Mouse (Mus musculus): Measurements from ENCODE around the gene Id3. TPM values are rescaled to one million over a fixed set of nuclear protein-coding genes. Genes with fewer than 3 reads are reported as not detected.
A peak's percentile ranks its signal among the peaks of the same experiment; 100 is the strongest.

Gene Id3
- polyA plus RNA-seq, 1 experiment from 2014 or later: 404 TPM

DNA sequence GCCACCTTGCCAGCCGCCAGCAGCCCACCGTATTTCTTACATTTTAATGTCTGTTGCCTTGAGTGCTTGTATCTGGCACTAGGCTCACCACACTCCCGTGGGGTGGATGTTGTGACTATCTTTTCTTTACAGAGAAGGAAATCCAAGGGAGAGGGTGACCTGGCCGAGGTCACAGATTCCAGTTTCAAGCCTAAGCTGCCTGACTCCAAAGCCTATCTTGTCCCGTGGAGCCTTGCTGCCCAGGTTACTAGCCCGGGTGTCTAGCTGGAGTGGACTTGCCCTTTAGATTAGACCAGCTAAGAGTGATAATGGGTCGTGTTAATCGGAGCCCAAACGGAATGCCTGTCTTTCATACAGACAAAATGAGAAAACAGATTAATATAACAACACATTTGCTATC, 9.5 kb upstream of the Id3 start:
- no peak for ATAC-seq (ENCODE audit: low read depth)
- H3K36me3 ChIP-seq (ENCODE audit: control insufficient read depth, insufficient read depth, low read length): no peaks in the 10 kb centered on the region
- WGBS: 25% methylated on average over 9 of the region's 9 CpGs
- H3K9ac ChIP-seq (ENCODE audit: low read depth, low read length): peak overlapping the region; percentile 75
- peak overlapping the region; percentile 43 for H3K4me3 ChIP-seq (ENCODE audit: low read depth, low read length)
- DNase-seq (ENCODE audit: low spot score): no peak
- H3K9me3 ChIP-seq (ENCODE audit: control insufficient read depth, low read length): no peaks in the 10 kb centered on the region
- H3K4me1 ChIP-seq (ENCODE audit: control insufficient read depth, insufficient read depth, low read length): peaks cover 32% of the 10 kb centered on the region
- peak overlapping the region; percentile 99 for H3K27ac ChIP-seq (replicated peaks; ENCODE audit: low read depth, low read length)
- H3K4me2 ChIP-seq (ENCODE audit: low read depth, low read length): peak overlapping the region; percentile 74
- H3K27me3 ChIP-seq (replicated peaks; ENCODE audit: control insufficient read depth, insufficient read depth, low read length): no peaks in the 10 kb centered on the region

DNA sequence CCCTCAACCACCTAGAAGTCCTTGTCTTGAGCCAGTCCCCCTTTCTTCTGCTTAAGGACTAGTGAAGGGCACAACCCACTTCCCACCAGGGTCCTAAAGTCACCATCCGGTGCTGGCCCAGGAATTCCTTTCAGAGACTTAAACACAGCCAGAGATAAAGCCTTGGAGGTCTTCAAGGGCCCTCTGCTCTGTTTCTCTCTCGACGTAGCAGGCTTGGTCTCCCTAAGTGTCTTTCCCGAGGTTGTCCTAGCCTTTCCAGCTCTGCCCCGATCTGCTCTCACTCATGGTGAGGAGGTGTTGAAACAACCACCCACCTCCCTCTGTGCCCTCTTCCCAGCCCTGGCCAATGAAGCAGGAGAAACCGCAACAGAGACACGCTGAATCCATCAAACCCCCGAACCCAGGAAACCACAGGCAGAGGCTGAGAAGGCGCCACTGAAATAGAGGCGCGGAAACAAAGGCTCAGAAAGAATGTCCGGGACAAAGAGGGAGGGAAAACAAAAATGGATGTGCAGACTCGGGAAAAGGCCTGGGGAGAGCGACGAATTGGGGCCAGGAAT, 8.8 kb upstream of the Id3 start:
- no peaks in the 10 kb centered on the region for H3K27me3 ChIP-seq (replicated peaks; ENCODE audit: control insufficient read depth, insufficient read depth, low read length)
- H3K4me1 ChIP-seq (ENCODE audit: control insufficient read depth, insufficient read depth, low read length): peaks cover 39% of the 10 kb centered on the region
- no peaks in the 10 kb centered on the region for H3K9me3 ChIP-seq (ENCODE audit: control insufficient read depth, low read length)
- H3K27ac ChIP-seq (replicated peaks; ENCODE audit: low read depth, low read length): peak overlapping the region; percentile 99
- H3K4me2 ChIP-seq (ENCODE audit: low read depth, low read length): peak overlapping the region; percentile 74
- peak; percentile 51 for ATAC-seq (ENCODE audit: low read depth)
- 1% methylated on average over 15 of the region's 15 CpGs for WGBS
- H3K4me3 ChIP-seq (ENCODE audit: low read depth, low read length): peak overlapping the region; percentile 43
- H3K36me3 ChIP-seq (ENCODE audit: control insufficient read depth, insufficient read depth, low read length): no peaks in the 10 kb centered on the region
- peak overlapping the region; percentile 75 for H3K9ac ChIP-seq (ENCODE audit: low read depth, low read length)
- peak; percentile 66 for DNase-seq (ENCODE audit: low spot score)

DNA sequence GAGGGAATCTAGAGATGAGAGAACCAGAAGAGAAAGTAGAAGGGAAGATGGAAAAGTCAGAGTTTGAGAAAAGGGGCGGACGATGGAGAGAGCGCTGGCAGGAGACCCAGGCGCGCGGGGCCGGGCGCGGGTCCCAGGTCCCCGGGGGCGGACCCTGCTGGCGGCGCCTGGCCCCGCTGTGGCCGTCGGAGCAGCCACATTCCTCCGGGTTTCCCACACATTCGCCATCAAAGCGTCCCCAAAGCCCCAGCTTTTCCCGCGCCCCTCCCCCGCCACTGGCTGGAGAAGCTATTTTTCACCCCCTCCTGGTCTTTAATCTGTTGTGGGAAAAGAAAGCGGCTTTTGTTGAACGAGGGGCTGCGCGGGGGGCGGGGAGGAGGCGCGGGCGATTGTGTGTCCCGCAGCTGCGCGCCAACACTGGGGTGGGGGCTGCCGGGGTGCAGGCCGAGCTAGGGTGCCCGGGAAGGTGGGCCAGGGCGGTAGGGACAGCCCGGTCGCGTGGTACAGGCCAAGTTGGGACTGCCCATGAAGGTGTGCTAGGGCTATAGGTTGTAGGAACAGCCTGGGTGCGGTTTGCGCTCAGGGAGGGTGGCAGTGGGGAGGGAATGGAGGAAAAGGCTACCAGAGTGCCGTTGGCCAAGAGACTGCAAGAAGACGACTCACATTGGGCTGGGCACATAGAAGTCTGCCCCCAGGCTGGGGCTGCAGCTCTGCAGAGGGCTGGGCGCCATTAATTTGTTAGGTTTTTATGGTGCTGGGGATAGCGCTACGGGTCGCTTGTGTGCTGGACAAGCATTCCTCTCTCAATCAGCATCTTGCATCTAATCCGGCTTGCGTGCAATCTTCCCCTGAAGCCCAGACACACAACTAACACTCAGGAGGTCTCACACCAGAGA, 8.1 kb upstream of the Id3 start:
- Histone ChIP-seq H3K4me3 (ENCODE audit: low read depth, low read length) (peak overlapping the region; percentile 43), H3K36me3 (ENCODE audit: control insufficient read depth, insufficient read depth, low read length) (no peaks in the 10 kb centered on the region), H3K27me3 (replicated peaks; ENCODE audit: control insufficient read depth, insufficient read depth, low read length) (no peaks in the 10 kb centered on the region), H3K9ac (ENCODE audit: low read depth, low read length) (peak overlapping the region; percentile 75), H3K4me2 (ENCODE audit: low read depth, low read length) (peak overlapping the region; percentile 74), H3K27ac (replicated peaks; ENCODE audit: low read depth, low read length) (peak overlapping the region; percentile 99), H3K9me3 (ENCODE audit: control insufficient read depth, low read length) (no peaks in the 10 kb centered on the region), H3K4me1 (ENCODE audit: control insufficient read depth, insufficient read depth, low read length) (peaks cover 43% of the 10 kb centered on the region)
- WGBS: 3% methylated on average over 23 of the region's 50 CpGs
- DNase-seq (ENCODE audit: low spot score) (peak; percentile 92), ATAC-seq (ENCODE audit: low read depth) (peak; percentile 80)

DNA sequence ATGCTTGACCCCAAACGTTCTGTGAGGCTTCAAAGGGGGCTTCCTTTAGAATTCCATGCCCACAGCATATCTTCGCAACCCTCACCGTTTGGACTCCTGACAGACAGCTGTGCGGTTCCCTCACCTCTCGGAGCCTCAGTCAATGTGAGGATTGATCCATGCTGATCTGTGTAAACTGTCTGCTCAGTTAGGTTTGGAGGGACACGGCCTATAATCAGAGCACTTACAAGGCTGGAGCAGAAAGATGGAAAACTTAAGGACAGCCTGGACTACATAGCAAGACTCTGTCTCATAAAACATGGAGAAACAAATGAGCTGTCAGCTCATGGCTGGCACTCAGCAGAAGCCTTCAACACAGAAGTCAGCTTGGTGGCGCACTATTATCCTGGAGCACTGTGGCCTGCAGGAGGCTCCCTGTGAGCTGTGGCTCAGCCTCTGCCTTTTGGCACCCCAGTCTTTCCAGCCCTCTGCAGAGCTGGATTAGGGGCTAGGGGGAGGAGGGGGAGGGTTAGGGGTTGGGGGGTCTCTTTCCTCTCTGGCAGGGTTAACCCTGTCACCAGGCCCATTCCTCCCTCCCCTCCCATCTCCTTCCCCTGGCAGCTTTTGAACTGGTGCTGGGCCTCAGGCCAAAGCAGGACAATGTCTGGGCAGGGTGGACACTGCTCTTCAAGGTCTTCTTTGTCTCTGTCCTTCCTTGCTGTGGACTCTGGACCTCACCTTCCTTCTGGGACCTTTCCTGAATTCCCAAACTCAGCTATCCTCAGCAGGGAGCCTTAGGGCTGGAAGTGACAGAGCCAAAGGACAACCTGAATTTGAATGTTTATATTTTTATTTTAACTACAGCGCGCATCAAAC, 7.2 kb upstream of the Id3 start:
- peak overlapping the region; percentile 75; the same call in 1 of the 2 replicates for H3K9ac ChIP-seq (ENCODE audit: low read depth, low read length)
- no peak overlapping the region for H3K4me3 ChIP-seq (ENCODE audit: low read depth, low read length)
- 31% methylated on average over 9 of the region's 9 CpGs for WGBS

DNA sequence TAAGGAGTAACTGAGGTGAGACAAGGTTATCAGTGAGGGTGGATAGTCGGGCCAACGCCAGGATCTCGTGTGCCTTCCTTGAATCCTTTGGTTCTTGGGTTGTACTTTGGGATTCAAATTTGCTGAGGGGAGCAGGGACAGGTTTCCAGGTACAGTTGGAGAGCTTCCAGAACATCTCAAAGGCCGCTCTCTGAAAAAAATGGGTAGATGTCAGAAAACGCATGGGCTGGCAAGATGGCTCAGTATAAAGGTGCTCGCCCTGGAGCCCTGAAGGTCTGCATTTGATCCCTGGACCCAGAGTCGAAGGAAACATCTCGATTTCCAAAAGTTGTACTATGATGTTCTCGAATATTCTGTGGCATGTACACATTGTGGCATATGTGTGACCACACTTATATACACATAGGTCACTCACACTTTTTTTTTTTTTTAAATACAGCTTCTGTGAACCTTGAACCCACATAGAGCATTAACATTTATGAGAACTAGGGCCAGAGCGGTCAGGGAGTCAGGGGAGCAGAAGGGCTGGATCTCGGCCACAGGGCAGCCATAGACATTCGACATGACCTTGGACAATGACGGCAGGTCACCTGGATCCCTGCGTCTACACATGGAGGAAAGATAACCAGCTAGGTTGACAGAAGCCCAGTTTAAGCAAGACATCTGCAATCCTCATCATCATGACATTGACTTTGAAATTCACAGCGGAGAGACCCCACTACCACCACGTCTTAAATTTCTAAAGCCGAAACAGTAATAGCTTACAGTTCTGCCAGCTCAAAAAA, 3.8 kb upstream of the Id3 start:
- H3K9me3 ChIP-seq (ENCODE audit: control insufficient read depth, low read length): no peaks in the 10 kb centered on the region
- peak overlapping the region; percentile 14 for H3K4me3 ChIP-seq (ENCODE audit: low read depth, low read length)
- H3K27ac ChIP-seq (replicated peaks; ENCODE audit: low read depth, low read length): peak overlapping the region; percentile 97
- no peaks in the 10 kb centered on the region for H3K27me3 ChIP-seq (replicated peaks; ENCODE audit: control insufficient read depth, insufficient read depth, low read length)
- DNase-seq (ENCODE audit: low spot score) (peak; percentile 42), ATAC-seq (ENCODE audit: low read depth) (no peak)
- H3K4me1 ChIP-seq (ENCODE audit: control insufficient read depth, insufficient read depth, low read length): peaks cover 53% of the 10 kb centered on the region
- no peaks in the 10 kb centered on the region for H3K36me3 ChIP-seq (ENCODE audit: control insufficient read depth, insufficient read depth, low read length)
- WGBS: 46% methylated on average over 17 of the region's 17 CpGs
- peak overlapping the region; percentile 45 for H3K4me2 ChIP-seq (ENCODE audit: low read depth, low read length)
- peak overlapping the region; percentile 34 for H3K9ac ChIP-seq (ENCODE audit: low read depth, low read length)

More for the DNA sequence above, 7.2 kb upstream of the Id3 start:
- peak overlapping the region; percentile 74 for H3K4me2 ChIP-seq (ENCODE audit: low read depth, low read length)
- no peaks in the 10 kb centered on the region for H3K9me3 ChIP-seq (ENCODE audit: control insufficient read depth, low read length)
- H3K27ac ChIP-seq (replicated peaks; ENCODE audit: low read depth, low read length): peak overlapping the region; percentile 99
- DNase-seq (ENCODE audit: low spot score): peak; percentile 68
- H3K4me1 ChIP-seq (ENCODE audit: control insufficient read depth, insufficient read depth, low read length): peaks cover 48% of the 10 kb centered on the region
- H3K36me3 ChIP-seq (ENCODE audit: control insufficient read depth, insufficient read depth, low read length): no peaks in the 10 kb centered on the region
- ATAC-seq (ENCODE audit: low read depth): no peak
- no peaks in the 10 kb centered on the region for H3K27me3 ChIP-seq (replicated peaks; ENCODE audit: control insufficient read depth, insufficient read depth, low read length)

DNA sequence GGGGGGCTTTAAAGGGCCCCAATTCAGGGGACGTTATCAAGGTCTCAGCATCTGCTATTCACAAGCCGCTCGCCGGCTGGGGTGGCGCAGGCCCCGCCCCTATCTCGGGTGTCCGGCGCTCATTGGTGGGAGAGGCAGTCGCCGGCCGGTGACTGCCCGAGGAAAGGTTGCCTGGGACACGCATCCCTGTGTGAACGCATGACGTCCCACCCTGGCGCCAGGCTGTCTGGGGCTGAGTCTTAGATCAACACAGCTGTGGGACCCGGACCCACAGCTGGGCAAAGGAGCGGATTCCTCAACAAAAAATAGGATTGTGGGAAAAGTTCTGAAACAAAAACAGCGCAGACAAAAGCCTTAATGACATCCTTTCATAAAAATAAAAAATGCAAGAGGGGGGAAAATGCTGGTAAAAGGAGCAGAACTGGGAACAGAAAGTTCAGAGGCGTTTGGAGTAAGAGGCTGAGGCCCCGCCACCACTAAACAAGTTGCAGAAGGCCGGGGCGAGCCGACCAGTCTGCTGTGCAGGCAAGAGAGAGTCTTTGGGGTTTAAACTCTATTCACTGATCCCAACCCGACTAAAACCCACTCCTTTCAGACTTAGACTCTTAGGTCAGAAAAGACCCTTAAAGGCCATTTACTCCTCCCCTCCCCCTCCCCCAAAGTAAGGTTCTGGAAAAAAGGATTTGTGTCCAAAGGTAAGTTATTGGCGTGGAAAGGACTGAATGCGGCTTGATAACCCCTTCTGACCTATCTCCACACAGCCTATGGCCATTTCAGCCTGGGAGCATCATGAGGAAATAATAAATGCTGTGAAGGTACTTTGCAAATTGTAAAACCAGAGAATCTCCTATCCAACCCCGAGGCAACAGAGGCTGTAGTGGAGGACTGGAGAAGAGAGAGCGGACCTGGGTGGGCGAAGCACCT, 2.7 kb upstream of the Id3 start:
- H3K9me3 ChIP-seq (ENCODE audit: control insufficient read depth, low read length): no peaks in the 10 kb centered on the region
- WGBS: 3% methylated on average over 31 of the region's 31 CpGs
- ATAC-seq (ENCODE audit: low read depth) (peak; percentile 90), DNase-seq (ENCODE audit: low spot score) (peak; percentile 99)
- H3K27me3 ChIP-seq (replicated peaks; ENCODE audit: control insufficient read depth, insufficient read depth, low read length): no peaks in the 10 kb centered on the region
- H3K27ac ChIP-seq (replicated peaks; ENCODE audit: low read depth, low read length): peak overlapping the region; percentile 97
- peak overlapping the region; percentile 14 for H3K4me3 ChIP-seq (ENCODE audit: low read depth, low read length)
- H3K4me2 ChIP-seq (ENCODE audit: low read depth, low read length): peak overlapping the region; percentile 45
- peaks cover 10% of the 10 kb centered on the region; the same call in 1 of the 2 replicates for H3K36me3 ChIP-seq (ENCODE audit: control insufficient read depth, insufficient read depth, low read length)
- H3K4me1 ChIP-seq (ENCODE audit: control insufficient read depth, insufficient read depth, low read length): peaks cover 49% of the 10 kb centered on the region
- peak overlapping the region; percentile 34 for H3K9ac ChIP-seq (ENCODE audit: low read depth, low read length)

DNA sequence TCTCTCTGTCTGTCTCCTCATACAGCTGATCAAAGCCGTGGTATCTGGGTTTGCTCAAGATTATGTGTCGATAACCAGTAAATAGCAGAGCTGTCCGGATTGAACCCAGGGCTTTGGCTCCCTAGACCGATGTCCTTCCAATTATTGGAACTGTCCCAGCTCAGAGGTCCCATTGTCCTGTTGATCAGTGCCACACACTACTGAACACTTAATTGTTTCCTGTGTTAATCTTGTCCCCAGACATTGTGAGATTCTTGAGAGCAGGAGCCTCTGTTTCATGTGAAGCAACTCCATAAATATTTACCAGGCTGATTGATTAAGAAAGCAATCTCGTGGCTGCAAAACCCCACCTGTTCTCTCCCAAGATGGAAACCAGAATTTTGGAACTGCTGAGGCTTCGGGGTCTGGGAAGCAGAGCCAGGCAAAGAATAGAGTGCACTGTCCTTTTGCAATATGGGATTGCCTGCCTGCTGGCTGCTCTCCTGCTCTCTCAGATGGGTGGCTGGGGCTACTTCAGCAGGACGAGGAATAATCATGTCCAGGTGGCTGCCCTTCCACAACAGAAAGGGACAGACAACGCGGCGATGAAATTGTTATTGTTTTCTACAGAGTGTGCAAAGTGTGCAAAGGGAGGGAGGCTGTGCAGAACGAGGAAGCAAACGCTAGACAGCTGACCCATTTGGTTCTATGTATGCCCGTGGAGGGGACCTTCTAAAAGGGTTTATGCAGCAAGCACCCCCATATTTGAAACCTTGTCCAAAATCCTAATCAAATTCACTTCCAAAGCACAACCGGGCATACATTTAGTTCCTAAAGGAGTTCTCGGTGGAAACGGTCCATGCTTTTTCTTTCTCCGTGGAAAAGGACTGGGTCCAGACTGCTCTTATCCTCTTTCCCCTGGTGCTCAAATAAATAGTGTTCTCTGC, 767 bp upstream of the Id3 start:
- DNase-seq (ENCODE audit: low spot score) (no peak), ATAC-seq (ENCODE audit: low read depth) (no peak)
- H3K9ac ChIP-seq (ENCODE audit: low read depth, low read length): peak overlapping the region; percentile 46
- peaks cover 13% of the 10 kb centered on the region; the same call in 1 of the 2 replicates for H3K36me3 ChIP-seq (ENCODE audit: control insufficient read depth, insufficient read depth, low read length)
- H3K4me1 ChIP-seq (ENCODE audit: control insufficient read depth, insufficient read depth, low read length): peaks cover 50% of the 10 kb centered on the region
- peak overlapping the region; percentile 97 for H3K27ac ChIP-seq (replicated peaks; ENCODE audit: low read depth, low read length)
- no peaks in the 10 kb centered on the region for H3K9me3 ChIP-seq (ENCODE audit: control insufficient read depth, low read length)
- WGBS: 6% methylated on average over 17 of the region's 17 CpGs
- H3K4me3 ChIP-seq (ENCODE audit: low read depth, low read length): peak overlapping the region; percentile 90
- peak overlapping the region; percentile 63 for H3K4me2 ChIP-seq (ENCODE audit: low read depth, low read length)
- H3K27me3 ChIP-seq (replicated peaks; ENCODE audit: control insufficient read depth, insufficient read depth, low read length): no peaks in the 10 kb centered on the region

All from embryonic facial prominence, embryonic 14.5 days (tissue).